Mouse (Mus musculus) CH12F3 (cell line): Measurements from ENCODE around the gene Ccr1l1.
"Not testable (repeated sequence)": the region's sequence is repeated elsewhere in the genome, so short reads cannot be mapped to it uniquely, and the experiment has no call there.

ENCODE experiments used
- in situ Hi-C: fragments of 300-500 bp; cut with MboI; formaldehyde crosslinking; loops from 2 replicates; pipeline ENCODE4 v1.14.3; 2020; ENCODE audit warnings: low sequenced_read_pairs

Ccr1l1 gene

GRCm38 (mm10) chr9:123978308-123978707 is at the start of gene Ccr1l1:
Gene Ccr1l1, minus strand, starts transcription at chr9:123978408.
- in situ Hi-C loops, result no loop called here

DNA sequence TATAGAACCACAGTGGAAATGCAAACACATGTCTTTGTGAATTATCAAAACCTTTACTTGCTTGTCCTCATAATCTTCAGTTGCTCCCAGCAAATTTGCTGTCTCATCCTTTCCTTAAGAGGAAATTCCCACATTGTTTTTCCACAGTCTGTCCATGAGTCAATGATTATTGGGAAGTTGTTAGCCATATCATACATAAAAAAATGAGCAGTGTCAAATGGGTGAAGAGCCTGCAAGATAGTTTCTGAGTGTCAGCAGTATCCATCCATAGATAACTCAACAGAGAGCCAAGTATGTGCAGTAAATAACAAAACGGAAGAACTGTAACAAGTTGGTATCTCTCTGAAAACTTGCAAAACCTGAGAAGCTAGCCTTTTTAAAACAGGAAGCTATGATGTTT is 43.5 kb upstream of the Ccr1l1 start, which contains the start of gene Ccr3:
Ccr3 (plus strand) TSS at position 301 of the 400 bp plus-strand sequence.
- in situ Hi-C loops, result no loop called here

- in situ Hi-C loops, result no loop called here
These were observed 41.7 kb upstream of the Ccr1l1 start for GRCm38 (mm10) chr9:124019887-124020286.

GRCm38 (mm10) chr9:124016048-124016447 is 37.8 kb upstream of the Ccr1l1 start:
- in situ Hi-C loops, result no loop called here

DNA sequence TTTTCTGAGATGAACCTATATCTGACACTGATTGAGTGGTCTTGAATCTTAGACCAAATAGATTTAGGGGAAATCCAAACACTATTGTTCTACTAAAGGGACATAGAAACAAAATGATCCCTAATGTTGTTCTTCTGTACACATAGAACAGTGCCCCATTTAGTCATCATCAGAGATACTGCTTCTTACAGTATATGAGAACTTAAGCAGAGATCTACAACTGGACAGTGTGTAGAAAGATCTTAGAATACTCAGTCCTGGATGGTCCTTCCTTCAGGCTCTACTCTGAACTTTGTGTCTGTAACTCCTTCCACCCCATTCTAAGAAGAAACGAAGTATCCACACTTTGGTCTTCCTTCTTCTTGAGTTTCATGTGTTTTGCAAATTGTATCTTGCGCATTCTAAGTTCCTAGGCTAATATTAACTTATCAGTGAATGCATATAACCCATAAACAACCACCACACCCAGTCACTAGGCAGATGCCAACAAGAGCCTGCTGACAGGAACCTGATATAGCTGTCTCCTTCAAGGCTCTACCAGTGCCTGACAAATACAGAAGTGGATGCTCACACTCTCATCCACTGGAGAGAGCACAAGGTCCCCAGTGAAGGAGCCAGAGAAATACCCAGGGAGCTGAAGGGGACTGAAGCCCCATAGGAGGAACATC is 36.9 kb upstream of the Ccr1l1 start:
- in situ Hi-C loops, result no loop called here

DNA sequence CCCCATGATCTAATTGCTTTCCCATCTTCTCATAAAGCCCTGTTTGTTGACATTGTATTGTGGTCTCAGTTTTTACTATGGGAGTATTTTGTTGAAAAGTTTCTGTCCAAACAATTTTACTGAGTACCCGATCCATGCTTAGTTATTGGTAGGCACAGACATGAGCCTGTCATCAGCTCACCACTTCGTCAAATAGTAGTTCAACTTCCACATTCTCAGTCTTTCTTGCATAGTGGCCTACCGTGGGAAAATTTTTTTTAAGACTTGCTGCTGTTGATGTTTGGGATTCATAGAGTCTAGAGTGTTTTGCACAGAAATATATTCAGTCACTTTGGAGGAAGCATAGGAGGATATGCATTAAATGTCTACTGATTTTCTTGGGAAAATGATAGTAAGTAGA is 35.1 kb upstream of the Ccr1l1 start:
- in situ Hi-C loops, result no loop called here

- in situ Hi-C loops, result no loop called here
These were observed 34.5 kb upstream of the Ccr1l1 start for GRCm38 (mm10) chr9:124012691-124013090.

DNA sequence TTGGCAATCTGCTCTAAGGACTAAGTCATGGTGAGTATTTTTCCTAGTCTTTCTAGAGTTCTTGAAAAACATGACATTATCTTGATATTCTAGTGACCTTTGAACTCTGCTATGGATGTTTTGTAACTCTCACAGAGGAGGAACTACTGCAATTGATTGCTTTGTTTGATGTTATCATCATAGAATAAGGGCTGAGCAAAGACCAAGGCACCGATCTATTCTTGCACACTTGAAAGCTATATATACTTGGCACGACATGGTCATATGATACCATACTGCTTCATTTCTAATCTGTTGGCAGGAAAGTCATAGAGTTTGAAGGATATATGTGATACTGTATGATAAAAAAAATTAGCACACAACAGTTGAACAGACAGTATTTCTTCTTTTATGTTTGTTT is 21.6 kb upstream of the Ccr1l1 start:
- in situ Hi-C loops, result no loop called here

- in situ Hi-C loops, result no loop called here
These were observed 19.5 kb upstream of the Ccr1l1 start for GRCm38 (mm10) chr9:123997719-123998118.

DNA sequence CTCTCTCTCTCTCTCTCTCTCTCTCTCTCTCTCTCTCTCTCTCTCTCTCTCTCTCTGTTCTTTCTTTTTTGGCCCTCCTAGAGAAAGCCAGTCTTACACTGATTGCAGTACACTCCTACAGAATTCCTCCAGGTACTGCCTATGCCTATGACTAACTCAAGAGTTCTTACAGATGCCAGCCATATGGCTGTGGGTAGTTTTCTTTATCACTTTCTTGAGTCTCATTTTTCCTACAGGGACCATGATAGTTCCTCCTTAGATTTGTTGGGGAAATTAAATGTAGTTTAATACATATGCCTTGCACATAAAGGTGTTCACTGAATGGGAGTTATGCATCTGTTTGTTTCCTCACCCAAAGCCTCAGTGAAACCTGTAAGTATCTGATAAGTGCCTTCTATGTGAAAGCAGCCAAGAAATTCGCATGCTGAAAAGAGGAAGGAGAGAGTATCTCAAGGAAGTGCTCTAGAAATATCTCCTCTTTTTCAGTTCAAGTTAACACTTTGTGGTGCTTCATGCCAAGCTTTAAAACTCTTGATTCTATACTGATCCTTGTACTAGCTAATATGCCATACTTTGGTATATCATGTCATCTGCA is 13.2 kb upstream of the Ccr1l1 start:
- in situ Hi-C loops, result no loop called here

DNA sequence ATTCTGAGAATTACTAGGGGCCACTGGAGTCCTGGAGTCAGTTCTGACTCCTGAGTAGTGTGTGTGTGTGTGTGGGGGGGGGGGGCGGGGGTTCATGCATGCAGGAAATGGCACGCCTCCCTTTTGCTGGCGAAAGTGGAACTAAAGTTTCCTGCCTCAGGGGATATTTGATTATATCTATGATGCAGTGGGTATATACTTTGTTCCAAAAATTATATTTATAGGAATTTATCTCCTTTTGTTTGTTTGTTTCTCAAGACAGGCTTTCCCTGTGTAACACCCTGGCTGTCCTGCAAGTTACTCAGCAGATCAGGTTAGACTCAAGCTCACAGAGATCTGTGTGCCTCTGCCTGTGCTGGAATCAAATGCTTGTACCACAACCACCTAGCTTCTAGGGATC is 11.5 kb upstream of the Ccr1l1 start:
- in situ Hi-C loops, result no loop called here

DNA sequence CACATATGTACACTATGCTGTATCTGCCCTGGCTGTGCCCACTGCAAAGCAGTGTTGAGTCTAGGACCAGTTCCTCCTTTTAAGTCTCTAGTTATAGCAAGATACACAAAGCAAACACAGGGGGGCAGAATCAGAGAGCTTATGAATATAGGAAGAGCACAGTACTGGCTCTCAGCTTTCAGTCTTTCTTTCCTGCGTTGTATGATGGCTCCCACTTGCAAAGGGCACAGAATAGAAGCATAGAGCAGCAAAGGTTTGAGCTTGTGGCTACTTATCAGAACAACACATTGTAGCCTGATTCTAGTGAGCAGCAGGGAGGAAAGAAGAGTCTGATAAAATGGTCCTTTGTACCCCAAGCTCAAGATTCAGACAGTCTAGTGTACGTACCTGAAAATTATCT is 8.0 kb upstream of the Ccr1l1 start:
- in situ Hi-C loops, result no loop called here

GRCm38 (mm10) chr9:123984943-123985342 is 6.7 kb upstream of the Ccr1l1 start:
- in situ Hi-C loops, result no loop called here

- in situ Hi-C loops, result no loop called here
These were observed 4.5 kb upstream of the Ccr1l1 start for GRCm38 (mm10) chr9:123982720-123983119.

GRCm38 (mm10) chr9:123981909-123982308 is 3.7 kb upstream of the Ccr1l1 start:
- in situ Hi-C loops, result no loop called here

- in situ Hi-C loops, result not testable (repeated sequence)
These were observed 2.8 kb upstream of the Ccr1l1 start for GRCm38 (mm10) chr9:123980858-123981475.

GRCm38 (mm10) chr9:123976876-123977663 is 1.1 kb downstream of the Ccr1l1 start:
- in situ Hi-C loops, result no loop called here

- in situ Hi-C loops, result no loop called here
These were observed 2.6 kb downstream of the Ccr1l1 start for GRCm38 (mm10) chr9:123975630-123976029.

- in situ Hi-C loops, result no loop called here
These were observed 9.8 kb downstream of the Ccr1l1 start, which contains the start of gene Ccr1 for GRCm38 (mm10) chr9:123968290-123968912. Gene Ccr1, minus strand, starts transcription at chr9:123968692.

DNA sequence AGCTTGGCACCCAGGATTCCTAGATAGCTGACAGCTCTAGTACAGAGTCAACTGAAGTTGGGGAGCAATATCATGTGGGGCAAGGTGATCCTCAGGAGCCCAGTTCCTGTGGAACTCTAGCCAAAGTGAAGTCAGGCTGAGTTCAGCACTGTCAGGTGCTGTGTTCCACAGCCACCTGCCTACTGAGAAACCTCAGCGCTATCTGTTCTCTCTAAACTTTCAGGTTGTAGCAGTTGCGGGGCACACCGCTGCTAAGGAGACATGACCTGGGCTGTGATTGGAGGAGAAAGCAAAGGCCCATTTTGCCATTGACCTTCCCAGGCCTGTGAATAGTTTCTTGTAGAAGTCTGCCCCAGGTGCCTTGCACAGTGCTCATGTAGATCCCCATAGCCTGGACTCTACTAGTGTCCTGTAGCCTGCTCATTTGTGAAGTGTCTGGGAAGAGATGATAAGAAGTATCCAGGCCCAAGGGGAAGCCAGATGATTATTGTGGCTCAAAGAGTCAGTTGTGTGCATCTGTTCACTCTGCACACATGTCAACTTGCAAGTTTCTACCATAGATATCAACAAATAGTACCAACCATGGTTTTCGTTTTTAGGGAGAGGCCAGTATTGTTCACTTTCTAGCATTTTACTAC is 11.2 kb downstream of the Ccr1l1 start:
- in situ Hi-C loops, result not testable (repeated sequence)
